Mouse (Mus musculus): ENCODE data around the gene Acot8. TPM values are rescaled to one million over a fixed set of nuclear protein-coding genes. Genes with fewer than 3 reads are reported as not detected.
"Not testable (repeated sequence)": the region's sequence is repeated elsewhere in the genome, so short reads cannot be mapped to it uniquely, and the experiment has no call there.

Gene Acot8
- polyA plus RNA-seq, 1 experiment from 2014 or later, result 16.8 TPM

GRCm38 (mm10) chr2:164805332-164805718 is 643 bp upstream of the Acot8 start:
- ATAC-seq (ENCODE audit: insufficient number of reproducible peaks, low FRiP score, low TSS enrichment, low read depth), result no peak
- no peaks in the 10 kb centered on the region for H3K9me3 ChIP-seq
- WGBS, result 1% methylated on average over 21 of the region's 21 CpGs

DNA sequence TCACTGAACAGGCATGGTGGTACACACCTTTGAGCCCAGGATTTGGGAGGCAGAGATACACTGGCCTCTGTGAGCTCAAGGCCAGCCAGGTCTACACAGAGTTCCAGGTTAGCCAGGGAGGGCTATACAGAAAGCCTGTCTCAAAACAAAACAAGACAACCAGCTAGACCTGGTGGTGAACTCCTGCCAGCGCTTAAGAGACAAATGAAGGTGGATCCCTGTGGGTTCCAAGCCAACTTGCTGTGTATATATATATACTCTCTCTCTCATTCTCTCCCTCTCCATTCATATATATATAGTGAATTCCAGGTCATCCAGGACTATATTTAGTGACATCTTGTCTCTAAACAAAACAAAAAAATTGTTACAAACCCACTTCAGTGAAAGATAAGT is 765 bp downstream of the Acot8 start:
- H3K4me1 ChIP-seq, result peaks cover 20% of the 10 kb centered on the region
- no peaks in the 10 kb centered on the region for H3K9me3 ChIP-seq
- H3K27me3 ChIP-seq, result no peaks in the 10 kb centered on the region
- WGBS, result 61% methylated on average over 1 of the region's 1 CpGs
- H3K36me3 ChIP-seq, result peaks cover 31% of the 10 kb centered on the region
- H3K27ac ChIP-seq, result peak overlapping the region; percentile 82; the same call in 1 of the 2 replicates
- peak overlapping the region; percentile 58 for H3K4me2 ChIP-seq
- ATAC-seq (ENCODE audit: insufficient number of reproducible peaks, low FRiP score, low TSS enrichment, low read depth), result no peak
- peak overlapping the region; percentile 87 for H3K4me3 ChIP-seq
- peak overlapping the region; percentile 73; the same call in 1 of the 2 replicates for H3K9ac ChIP-seq

More at GRCm38 (mm10) chr2:164805332-164805718, 643 bp upstream of the Acot8 start:
- peak overlapping the region; percentile 81 for H3K27ac ChIP-seq
- H3K4me3 ChIP-seq, result peak overlapping the region; percentile 87
- peak overlapping the region; percentile 79 for H3K9ac ChIP-seq
- H3K4me2 ChIP-seq, result peak overlapping the region; percentile 88
- H3K36me3 ChIP-seq, result peaks cover 23% of the 10 kb centered on the region
- H3K27me3 ChIP-seq, result no peaks in the 10 kb centered on the region
- peaks cover 20% of the 10 kb centered on the region for H3K4me1 ChIP-seq

- Histone ChIP-seq H3K9ac (peak overlapping the region; percentile 73; the same call in 1 of the 2 replicates), H3K9me3 (no peaks in the 10 kb centered on the region)
- WGBS, result 85% methylated on average over 16 of the region's 16 CpGs
Measured at GRCm38 (mm10) chr2:164803201-164803920, 1.3 kb downstream of the Acot8 start.

DNA sequence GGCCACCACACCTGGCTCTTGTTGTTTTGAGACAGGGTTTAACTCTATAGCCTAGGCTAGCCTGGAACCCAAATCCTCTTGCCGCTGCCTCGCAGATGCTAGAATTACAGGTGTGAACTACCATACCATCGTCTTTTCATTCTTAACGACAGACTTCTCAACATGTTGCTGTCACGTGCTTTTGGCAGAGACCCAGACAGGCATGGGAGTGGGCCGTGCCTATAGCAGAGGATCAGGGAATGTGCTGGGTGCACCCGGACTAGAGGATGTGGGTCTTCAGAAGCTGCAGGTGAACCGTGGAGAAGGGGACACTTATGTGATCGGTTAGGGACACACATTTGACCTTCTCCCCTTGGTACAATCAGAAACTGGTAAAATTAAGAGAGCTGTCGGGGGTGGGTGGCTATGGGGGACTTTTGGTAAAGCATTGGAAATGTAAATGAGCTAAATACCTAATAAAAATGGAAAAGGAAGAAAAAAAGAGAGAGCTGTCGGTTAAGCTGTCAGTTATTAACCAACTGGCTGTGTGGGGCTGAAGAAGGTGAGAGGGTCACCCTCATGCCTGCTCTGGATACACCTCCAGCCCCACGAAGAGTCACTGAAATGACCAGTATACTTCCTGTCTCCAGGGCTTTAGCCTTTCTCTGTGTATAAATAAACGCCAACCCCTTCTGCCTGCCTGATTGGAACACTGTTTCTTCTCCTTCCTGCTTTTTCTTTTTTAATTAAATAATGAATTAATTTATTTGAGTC is 4.3 kb downstream of the Acot8 start:
- H3K27me3 ChIP-seq, result no peaks in the 10 kb centered on the region
- H3K4me2 ChIP-seq, result no peak overlapping the region
- no peak overlapping the region for H3K9ac ChIP-seq
- whole genome bisulfite sequencing, result 88% methylated on average over 13 of the region's 13 CpGs
- no peaks in the 10 kb centered on the region for H3K9me3 ChIP-seq
- no peak for ATAC-seq (ENCODE audit: insufficient number of reproducible peaks, low FRiP score, low TSS enrichment, low read depth)
- H3K36me3 ChIP-seq, result peaks cover 50% of the 10 kb centered on the region
- no peak overlapping the region for H3K4me3 ChIP-seq
- H3K4me1 ChIP-seq, result peaks cover 14% of the 10 kb centered on the region
- H3K27ac ChIP-seq, result no peak overlapping the region

More at GRCm38 (mm10) chr2:164803201-164803920, 1.3 kb downstream of the Acot8 start:
- no peak overlapping the region for H3K27ac ChIP-seq
- H3K4me2 ChIP-seq, result peak overlapping the region; percentile 58
- H3K36me3 ChIP-seq, result peaks cover 33% of the 10 kb centered on the region
- peaks cover 20% of the 10 kb centered on the region for H3K4me1 ChIP-seq
- H3K27me3 ChIP-seq, result no peaks in the 10 kb centered on the region
- ATAC-seq (ENCODE audit: insufficient number of reproducible peaks, low FRiP score, low TSS enrichment, low read depth), result no peak
- peak overlapping the region; percentile 87 for H3K4me3 ChIP-seq

GRCm38 (mm10) chr2:164798554-164798953 is 6.1 kb downstream of the Acot8 start:
- not testable (repeated sequence) for H3K4me2 ChIP-seq; H3K27me3 ChIP-seq; H3K27ac ChIP-seq; H3K4me3 ChIP-seq; H3K9ac ChIP-seq; H3K9me3 ChIP-seq; ATAC-seq (ENCODE audit: insufficient number of reproducible peaks, low FRiP score, low TSS enrichment, low read depth); H3K4me1 ChIP-seq
- WGBS, result 84% methylated on average over 6 of the region's 6 CpGs
- peaks cover 65% of the 10 kb centered on the region for H3K36me3 ChIP-seq

- 73% methylated on average over 4 of the region's 4 CpGs for WGBS
- no peak overlapping the region for H3K4me3 ChIP-seq
- no peak overlapping the region for H3K4me2 ChIP-seq
- H3K27me3 ChIP-seq, result no peaks in the 10 kb centered on the region
- ATAC-seq (ENCODE audit: insufficient number of reproducible peaks, low FRiP score, low TSS enrichment, low read depth), result no peak
- H3K9ac ChIP-seq, result no peak overlapping the region
- peaks cover 78% of the 10 kb centered on the region for H3K36me3 ChIP-seq
- H3K27ac ChIP-seq, result no peak overlapping the region
- H3K4me1 ChIP-seq, result no peaks in the 10 kb centered on the region
- H3K9me3 ChIP-seq, result no peaks in the 10 kb centered on the region
Measured at GRCm38 (mm10) chr2:164795868-164796267, 8.8 kb downstream of the Acot8 start.

DNA sequence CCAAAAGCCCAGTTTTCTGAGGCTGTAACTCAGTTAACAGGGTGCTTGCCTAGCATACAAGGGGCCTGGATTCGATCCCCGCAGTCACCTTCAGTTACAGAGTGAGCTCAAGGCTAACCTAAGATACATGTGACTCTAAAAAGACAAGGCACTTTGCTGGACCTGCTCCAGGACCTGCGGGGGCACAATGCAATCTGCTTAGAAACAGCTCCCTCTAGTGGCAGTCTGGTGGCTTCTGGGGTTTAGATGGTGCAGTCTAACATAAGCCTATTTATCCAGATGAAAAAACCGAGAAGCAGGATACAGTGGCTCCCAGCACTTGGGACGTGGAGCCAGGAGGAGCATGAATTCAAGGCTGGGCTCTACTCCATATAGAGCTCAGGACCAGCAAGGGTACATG is 10.4 kb downstream of the Acot8 start:
- H3K27me3 ChIP-seq, result no peaks in the 10 kb centered on the region
- no peak overlapping the region for H3K27ac ChIP-seq
- no peak for ATAC-seq (ENCODE audit: insufficient number of reproducible peaks, low FRiP score, low TSS enrichment, low read depth)
- H3K9me3 ChIP-seq, result no peaks in the 10 kb centered on the region
- 25% methylated on average over 5 of the region's 5 CpGs for WGBS
- H3K4me2 ChIP-seq, result no peak overlapping the region
- H3K36me3 ChIP-seq, result peaks cover 72% of the 10 kb centered on the region
- H3K9ac ChIP-seq, result no peak overlapping the region
- no peak overlapping the region for H3K4me3 ChIP-seq
- no peaks in the 10 kb centered on the region for H3K4me1 ChIP-seq

- peaks cover 71% of the 10 kb centered on the region for H3K36me3 ChIP-seq
- H3K4me3 ChIP-seq, result no peak overlapping the region
- no peak for ATAC-seq (ENCODE audit: insufficient number of reproducible peaks, low FRiP score, low TSS enrichment, low read depth)
- 88% methylated on average over 2 of the region's 2 CpGs for WGBS
- H3K27ac ChIP-seq, result no peak overlapping the region; the same call in 1 of the 2 replicates
- H3K9ac ChIP-seq, result no peak overlapping the region
- no peak overlapping the region for H3K4me2 ChIP-seq
- no peaks in the 10 kb centered on the region for H3K27me3 ChIP-seq
- H3K4me1 ChIP-seq, result peaks cover under 1% of the 10 kb centered on the region; the same call in 1 of the 2 replicates
- no peaks in the 10 kb centered on the region for H3K9me3 ChIP-seq
Measured at GRCm38 (mm10) chr2:164793772-164794171, 10.9 kb downstream of the Acot8 start.

GRCm38 (mm10) chr2:164793236-164793635 is 11.4 kb downstream of the Acot8 start:
- WGBS, result 82% methylated on average over 3 of the region's 3 CpGs
- no peak overlapping the region; the same call in 1 of the 2 replicates for H3K27ac ChIP-seq
- H3K36me3 ChIP-seq, result peaks cover 72% of the 10 kb centered on the region
- peaks cover 6% of the 10 kb centered on the region for H3K4me1 ChIP-seq
- ATAC-seq (ENCODE audit: insufficient number of reproducible peaks, low FRiP score, low TSS enrichment, low read depth), result no peak
- no peak overlapping the region for H3K4me2 ChIP-seq
- H3K4me3 ChIP-seq, result no peak overlapping the region
- H3K27me3 ChIP-seq, result no peaks in the 10 kb centered on the region
- no peaks in the 10 kb centered on the region for H3K9me3 ChIP-seq
- no peak overlapping the region for H3K9ac ChIP-seq

GRCm38 (mm10) chr2:164792400-164793190 is 12.1 kb downstream of the Acot8 start:
- no peak overlapping the region for H3K27ac ChIP-seq
- no peak overlapping the region for H3K9ac ChIP-seq
- H3K4me2 ChIP-seq, result no peak overlapping the region
- H3K4me3 ChIP-seq, result no peak overlapping the region
- 88% methylated on average over 12 of the region's 12 CpGs for WGBS
- peaks cover 72% of the 10 kb centered on the region for H3K36me3 ChIP-seq
- H3K9me3 ChIP-seq, result no peaks in the 10 kb centered on the region
- ATAC-seq (ENCODE audit: insufficient number of reproducible peaks, low FRiP score, low TSS enrichment, low read depth), result no peak
- peaks cover 10% of the 10 kb centered on the region for H3K4me1 ChIP-seq
- no peaks in the 10 kb centered on the region for H3K27me3 ChIP-seq

DNA sequence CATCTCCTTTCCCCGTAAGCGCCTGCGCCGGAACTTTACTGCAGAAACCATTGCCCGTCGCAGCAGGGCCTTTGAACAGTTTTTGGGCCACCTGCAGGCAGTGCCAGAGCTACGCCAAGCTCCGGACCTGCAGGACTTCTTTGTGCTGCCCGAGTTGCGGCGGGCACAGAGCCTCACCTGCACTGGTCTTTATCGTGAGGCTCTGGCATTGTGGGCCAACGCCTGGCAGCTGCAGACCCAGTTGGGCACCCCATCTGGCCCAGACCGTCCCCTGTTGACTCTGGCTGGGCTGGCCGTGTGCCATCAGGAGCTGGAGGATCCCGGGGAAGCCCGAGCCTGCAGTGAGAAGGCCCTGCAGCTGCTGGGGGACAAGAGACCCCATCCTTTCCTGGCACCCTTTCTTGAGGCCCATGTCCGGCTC is 12.8 kb downstream of the Acot8 start:
- no peaks in the 10 kb centered on the region for H3K27me3 ChIP-seq
- H3K36me3 ChIP-seq, result peaks cover 69% of the 10 kb centered on the region
- H3K4me3 ChIP-seq, result no peak overlapping the region
- H3K9ac ChIP-seq, result no peak overlapping the region
- peaks cover 17% of the 10 kb centered on the region for H3K4me1 ChIP-seq
- H3K9me3 ChIP-seq, result no peaks in the 10 kb centered on the region
- no peak overlapping the region for H3K4me2 ChIP-seq
- no peak overlapping the region for H3K27ac ChIP-seq
- WGBS, result 86% methylated on average over 18 of the region's 18 CpGs
- no peak for ATAC-seq (ENCODE audit: insufficient number of reproducible peaks, low FRiP score, low TSS enrichment, low read depth)

All from limb, embryonic 15.5 days (tissue).